Mouse (Mus musculus) hindbrain, embryonic 16.5 days (tissue): ENCODE results near the gene Cep170. TPM values are rescaled to one million over a fixed set of nuclear protein-coding genes. Genes with fewer than 3 reads are reported as not detected.

Experiments used
- ATAC-seq: fragments of 200-750 bp; cut with Nextera tagmentation; 2 replicates; pipeline ENCODE4 v1.8.0; 2017; ENCODE audit warnings: moderate TSS enrichment, moderate library complexity
- H3K27ac ChIP-seq: fragments of 300-500 bp; sonication (generic); 2 replicates; pipeline ENCODE4 v1.5.1; 2014; ENCODE audit warnings: low read depth, mild to moderate bottlenecking, control low read depth, low read length, moderate library complexity
- H3K27me3 ChIP-seq: fragments of 300-500 bp; sonication (generic); replicated peaks from 2 replicates; pipeline ENCODE4 v1.6.1; 2014; ENCODE audit warnings: low read length; ENCODE audit not compliant: control insufficient read depth, insufficient read depth
- H3K36me3 ChIP-seq: fragments of 300-500 bp; sonication (generic); 2 replicates; pipeline ENCODE4 v1.6.1; 2014; ENCODE audit warnings: mild to moderate bottlenecking, low read length, moderate library complexity, mixed read lengths; ENCODE audit not compliant: control insufficient read depth, insufficient read depth
- H3K4me1 ChIP-seq: fragments of 300-500 bp; sonication (generic); 2 replicates; pipeline ENCODE4 v1.6.1; 2014; ENCODE audit warnings: low read depth, low read length; ENCODE audit not compliant: control insufficient read depth, insufficient read depth
- H3K4me2 ChIP-seq: fragments of 300-500 bp; sonication (generic); 2 replicates; pipeline ENCODE4 v1.6.1; 2014; ENCODE audit warnings: mild to moderate bottlenecking, low read length, control low read depth, moderate library complexity
- H3K4me3 ChIP-seq: fragments of 300-500 bp; sonication (generic); 2 replicates; pipeline ENCODE4 v1.5.1; 2014; ENCODE audit warnings: mild to moderate bottlenecking, low read length, control low read depth, moderate library complexity
- H3K9ac ChIP-seq: fragments of 300-500 bp; sonication (generic); 2 replicates; pipeline ENCODE4 v1.6.1; 2014; ENCODE audit warnings: low read depth, mild to moderate bottlenecking, control low read depth, low read length, moderate library complexity
- H3K9me3 ChIP-seq: fragments of 300-500 bp; sonication (generic); 2 replicates; pipeline ENCODE4 v1.6.1; 2014; ENCODE audit warnings: mild to moderate bottlenecking, low read length, moderate library complexity; ENCODE audit not compliant: control insufficient read depth
- WGBS: fragments of 180-500 bp; shearing (Covaris S2); extraction: QIAGEN DNeasy Blood & Tissue Kit; methylation state at CpG from one replicate; pipeline ENCODE4 v1.1.7; 2014; 5-methylcytosine and 5-hydroxymethylcytosine counted together
- microRNA counts: library from miRNA; unstranded; fragments of <30 nt; microRNA quantifications from one replicate; lab custom pipeline; 2016
- microRNA-seq: library from miRNA; unstranded; fragments of <30 nt; microRNA quantifications from one replicate; pipeline ENCODE4, GENCODE M21; 2017
- polyA plus RNA-seq: library from polyadenylated mRNA; unstranded; fragments of >200 nt; fragmentation: Nextera tagmentation; extraction: Ambion mirVana; gene quantifications from 2 replicates; pipeline ENCODE4 v1.2.1, GENCODE M21; 2015

Gene Cep170
- polyA plus RNA-seq, 1 experiment from 2014 or later: 91.4 TPM

- no peaks in the 10 kb centered on the region for H3K36me3 ChIP-seq
- no peaks in the 10 kb centered on the region for H3K9me3 ChIP-seq
- no peak overlapping the region for H3K4me2 ChIP-seq
- H3K9ac ChIP-seq: no peak overlapping the region
- H3K4me3 ChIP-seq: no peak overlapping the region
- H3K27ac ChIP-seq: no peak overlapping the region
- H3K4me1 ChIP-seq: no peaks in the 10 kb centered on the region
- ATAC-seq: no peak
- no peaks in the 10 kb centered on the region for H3K27me3 ChIP-seq
- 93% methylated on average over 11 of the region's 11 CpGs for WGBS
Measured at GRCm38 (mm10) chr1:176691101-176691500, 122.8 kb downstream of the Cep170 start.

GRCm38 (mm10) chr1:176688251-176688880 is 125.5 kb downstream of the Cep170 start:
- ATAC-seq: no peak
- no peaks in the 10 kb centered on the region for H3K27me3 ChIP-seq
- 84% methylated on average over 6 of the region's 6 CpGs for WGBS
- no peaks in the 10 kb centered on the region for H3K36me3 ChIP-seq
- H3K4me2 ChIP-seq: no peak overlapping the region
- no peaks in the 10 kb centered on the region for H3K9me3 ChIP-seq
- H3K9ac ChIP-seq: no peak overlapping the region
- H3K27ac ChIP-seq: no peak overlapping the region
- H3K4me3 ChIP-seq: no peak overlapping the region
- H3K4me1 ChIP-seq: no peaks in the 10 kb centered on the region

MicroRNAs encoded within 50 kb of the gene (microRNA counts, 519-probe panel; counts per million panel counts)
- 3,117 counts per million, percentile 83 among the panel's probes with 10 or more counts for microRNA mmu-miR-350 (lab: Ali Mortazavi, UCI)

Small RNA genes lying within 50 kb of the gene (microRNA-seq; reads per million reads assigned to microRNA genes)
- 526 reads per million, percentile 70 among the genes with 10 or more reads in this experiment for gene Mir350

Other genes starting within 250 kb of the Cep170 start
- gene Sdccag8, start 593 bp upstream of the Cep170 start, polyA plus RNA-seq: 24.1 and 25.8 TPM in 2 replicates